Mouse (Mus musculus) small intestine, adult 2 months (tissue): ENCODE data around the gene Tle6.

Source experiments
- CTCF ChIP-seq: fragments of 200-500 bp; IDR thresholded peaks from 2 replicates; pipeline ENCODE4 v1.5.1; 2012; ENCODE audit warnings: low read depth, mild to moderate bottlenecking, control low read depth, inconsistent platforms, low read length, moderate library complexity, mixed read lengths; ENCODE audit not compliant: insufficient replicate concordance, insufficient read length; ENCODE audit errors: extremely low read depth
- POLR2A ChIP-seq: fragments of 200-500 bp; IDR thresholded peaks from 2 replicates; pipeline ENCODE4 v1.6.1; 2012; ENCODE audit warnings: low read depth, mild to moderate bottlenecking, control low read depth, inconsistent platforms, low read length, moderate library complexity

- TF ChIP-seq CTCF (no peak), POLR2A (no peak)
Observed at GRCm38 (mm10) chr10:81541363-81541762, 59.5 kb downstream of the Tle6 start.
